Mouse (Mus musculus): ENCODE measurements around the gene Wscd2. TPM values are rescaled to one million over a fixed set of nuclear protein-coding genes. Genes with fewer than 3 reads are reported as not detected.

The Wscd2 gene
- total and polyA plus RNA-seq, 3 experiments = 0.38 to 0.51 (median 0.39) TPM

DNA sequence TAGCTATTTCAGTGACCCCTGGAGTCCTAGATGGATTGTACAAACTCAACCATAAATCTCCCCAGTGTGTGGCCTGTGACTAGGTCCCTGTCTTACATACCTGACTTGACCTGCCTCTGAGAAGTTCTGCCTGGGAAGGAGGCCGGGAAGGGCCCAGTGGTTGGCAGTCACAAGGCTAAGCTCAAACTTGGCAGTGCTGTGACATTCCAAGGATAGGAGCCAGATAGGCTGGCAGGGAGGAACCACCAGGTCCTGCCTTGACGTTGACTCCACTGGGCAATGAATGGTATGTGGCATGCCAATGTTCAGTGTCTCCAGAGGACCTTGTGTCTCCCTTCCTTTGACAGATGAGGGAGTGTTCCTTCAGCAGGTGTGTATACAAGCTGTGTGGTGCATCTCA lies 65.6 kb downstream of the Wscd2 start:
- Histone ChIP-seq H3K27ac (ENCODE audit: insufficient read depth, low read depth) (no peak overlapping the region), H3K27me3 (replicated peaks) (peaks cover 92% of the 10 kb centered on the region), H3K4me2 (ENCODE audit: insufficient read depth, low read depth, poor library complexity, severe bottlenecking) (no peak overlapping the region), H3K79me2 (replicated peaks; ENCODE audit: control insufficient read depth, extremely low read depth, insufficient read depth, poor library complexity, severe bottlenecking) (no peaks in the 10 kb centered on the region), H3K4me1 (ENCODE audit: control insufficient read depth in 1 of 2, insufficient read depth in 2 of 2) (no peaks in the 10 kb centered on the region; a peak in 1 of 4 replicates), H3K36me3 (replicated peaks in 1 of 2; ENCODE audit: control insufficient read depth in 1 of 2, insufficient read depth in 1 of 2, low read length in 1 of 2) (no peaks in the 10 kb centered on the region), H3K9ac (ENCODE audit: insufficient read depth, low read depth) (no peak overlapping the region), H3K4me3 (replicated peaks in 1 of 3; ENCODE audit: low read depth in 2 of 3, low read length in 2 of 3, poor library complexity in 1 of 3) (no peak overlapping the region), H3K9me3 (replicated peaks; ENCODE audit: low read length) (no peaks in the 10 kb centered on the region)
- TF ChIP-seq USF1 (IDR thresholded peaks at IDR 0.05; ENCODE audit: low read depth, low read length) (no peak), ETS1 (conservative IDR thresholded peaks at IDR 0.05; ENCODE audit: low read depth, low read length) (no peak), CHD1 (IDR thresholded peaks at IDR 0.05; ENCODE audit: low read depth, low read length) (no peak), MYC (IDR thresholded peaks at IDR 0.05; ENCODE audit: low read depth, low read length) (no peak), KAT2A (IDR thresholded peaks at IDR 0.05; ENCODE audit: insufficient replicate concordance, low read length) (no peak), IRF4 (IDR thresholded peaks at IDR 0.05; ENCODE audit: low read depth, low read length) (no peak), NRF1 (IDR thresholded peaks at IDR 0.05; ENCODE audit: low read depth, low read length) (no peak), ZKSCAN1 (IDR thresholded peaks at IDR 0.05; ENCODE audit: borderline replicate concordance, low read depth, low read length) (no peak), HCFC1 (IDR thresholded peaks at IDR 0.05; ENCODE audit: low read depth, low read length) (no peak), CHD2 (IDR thresholded peaks at IDR 0.05; ENCODE audit: low read length) (no peak), SMC3 (IDR thresholded peaks at IDR 0.05; ENCODE audit: low read depth, low read length) (no peak), PAX5 (IDR thresholded peaks at IDR 0.05; ENCODE audit: low read length) (no peak), TBP (conservative IDR thresholded peaks at IDR 0.05; ENCODE audit: low read depth, low read length) (no peak), RCOR1 (conservative IDR thresholded peaks at IDR 0.05; ENCODE audit: low read depth, low read length) (no peak), EP300 (IDR thresholded peaks at IDR 0.05; ENCODE audit: low read length) (no peak), NELFE (IDR thresholded peaks at IDR 0.05; ENCODE audit: low read depth, low read length) (no peak)
- in situ Hi-C loops (cut with MboI; ENCODE audit: low pct_ligation_motif_present, low pct_unique_long_range_greater_than_20kb, low sequenced_read_pairs) (no loop called here), dilution Hi-C loops (cut with MboI; ENCODE audit: extremely low pct_ligation_motif_present, extremely low pct_unique_long_range_greater_than_20kb, low sequenced_read_pairs) (no loop called here)
- no peak for DNase-seq (ENCODE audit: extremely low read depth)

DNA sequence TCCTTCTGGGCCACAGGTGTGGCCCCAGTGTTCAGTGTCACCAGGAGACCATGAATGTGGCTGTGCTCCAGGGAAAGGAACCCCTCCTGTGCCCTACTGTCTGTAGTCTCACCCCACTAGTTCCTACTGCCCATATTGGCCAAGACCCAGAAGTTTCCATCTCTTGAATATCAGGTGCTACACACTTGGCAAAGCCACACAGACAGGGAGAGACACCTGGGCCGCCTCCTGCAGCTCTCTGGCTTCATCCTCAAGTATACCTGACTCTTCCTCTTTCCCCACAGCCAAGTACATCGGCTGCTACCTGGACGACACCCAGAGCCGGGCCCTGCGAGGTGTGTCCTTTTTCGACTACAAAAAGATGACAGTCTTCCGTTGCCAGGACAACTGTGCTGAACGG lies 67.9 kb downstream of the Wscd2 start:
- dilution Hi-C loops (cut with MboI; ENCODE audit: extremely low pct_ligation_motif_present, extremely low pct_unique_long_range_greater_than_20kb, low sequenced_read_pairs) = no loop called here
- Histone ChIP-seq H3K4me3 (replicated peaks in 1 of 3; ENCODE audit: low read depth in 2 of 3, low read length in 2 of 3, poor library complexity in 1 of 3) (no peak overlapping the region), H3K27me3 (replicated peaks) (peaks cover 87% of the 10 kb centered on the region), H3K4me1 (ENCODE audit: control insufficient read depth in 1 of 2, insufficient read depth in 2 of 2) (no peaks in the 10 kb centered on the region; a peak in 1 of 4 replicates), H3K36me3 (replicated peaks in 1 of 2; ENCODE audit: control insufficient read depth in 1 of 2, insufficient read depth in 1 of 2, low read length in 1 of 2) (no peaks in the 10 kb centered on the region), H3K27ac (ENCODE audit: insufficient read depth, low read depth) (no peak overlapping the region), H3K79me2 (replicated peaks; ENCODE audit: control insufficient read depth, extremely low read depth, insufficient read depth, poor library complexity, severe bottlenecking) (no peaks in the 10 kb centered on the region), H3K4me2 (ENCODE audit: insufficient read depth, low read depth, poor library complexity, severe bottlenecking) (no peak overlapping the region), H3K9me3 (replicated peaks; ENCODE audit: low read length) (no peaks in the 10 kb centered on the region), H3K9ac (ENCODE audit: insufficient read depth, low read depth) (no peak overlapping the region)
- no peak for DNase-seq (ENCODE audit: extremely low read depth)
- in situ Hi-C loops (cut with MboI; ENCODE audit: low pct_ligation_motif_present, low pct_unique_long_range_greater_than_20kb, low sequenced_read_pairs) = no loop called here
- TF ChIP-seq PAX5 (IDR thresholded peaks at IDR 0.05; ENCODE audit: low read length) (no peak), RAD21 (IDR thresholded peaks at IDR 0.05; ENCODE audit: low read depth, low read length) (no peak), HCFC1 (IDR thresholded peaks at IDR 0.05; ENCODE audit: low read depth, low read length) (no peak), ZNF384 (IDR thresholded peaks at IDR 0.05; ENCODE audit: low read depth, low read length) (no peak), GABPA (IDR thresholded peaks at IDR 0.05; ENCODE audit: insufficient replicate concordance, low read depth, low read length) (no peak), NELFE (IDR thresholded peaks at IDR 0.05; ENCODE audit: low read depth, low read length) (no peak), JUND (conservative IDR thresholded peaks at IDR 0.05; ENCODE audit: low read depth, low read length) (no peak), POLR2AphosphoS2 (IDR thresholded peaks at IDR 0.05; ENCODE audit: low read depth, low read length) (no peak), UBTF (IDR thresholded peaks at IDR 0.05; ENCODE audit: low read depth, low read length) (no peak), E2F4 (IDR thresholded peaks at IDR 0.05; ENCODE audit: insufficient replicate concordance, low read depth, low read length) (no peak), ELF1 (IDR thresholded peaks at IDR 0.05; ENCODE audit: low read depth, low read length) (no peak), BHLHE40 (IDR thresholded peaks at IDR 0.05; ENCODE audit: low read depth, low read length) (no peak), TCF12 (IDR thresholded peaks at IDR 0.05; ENCODE audit: low read depth, low read length) (no peak), MAZ (IDR thresholded peaks at IDR 0.05; ENCODE audit: low read depth, low read length) (no peak), MYC (IDR thresholded peaks at IDR 0.05; ENCODE audit: low read depth, low read length) (no peak), KAT2A (IDR thresholded peaks at IDR 0.05; ENCODE audit: insufficient replicate concordance, low read length) (no peak), ETS1 (conservative IDR thresholded peaks at IDR 0.05; ENCODE audit: low read depth, low read length) (no peak), MXI1 (IDR thresholded peaks at IDR 0.05; ENCODE audit: low read depth, low read length) (no peak), CHD2 (IDR thresholded peaks at IDR 0.05; ENCODE audit: low read length) (no peak)

All from CH12.LX (cell line).